Mouse (Mus musculus): ENCODE measurements at regions not wholly inside any gene's neighbourhood (a gene's known extent, or its start where the extent isn't known, plus 50 kb on each side); places are given as distances from the start of the nearest gene placed in this dataset.
"Not testable (repeated sequence)": the region's sequence is repeated elsewhere in the genome, so short reads cannot be mapped to it uniquely, and the experiment has no call there.

DNA sequence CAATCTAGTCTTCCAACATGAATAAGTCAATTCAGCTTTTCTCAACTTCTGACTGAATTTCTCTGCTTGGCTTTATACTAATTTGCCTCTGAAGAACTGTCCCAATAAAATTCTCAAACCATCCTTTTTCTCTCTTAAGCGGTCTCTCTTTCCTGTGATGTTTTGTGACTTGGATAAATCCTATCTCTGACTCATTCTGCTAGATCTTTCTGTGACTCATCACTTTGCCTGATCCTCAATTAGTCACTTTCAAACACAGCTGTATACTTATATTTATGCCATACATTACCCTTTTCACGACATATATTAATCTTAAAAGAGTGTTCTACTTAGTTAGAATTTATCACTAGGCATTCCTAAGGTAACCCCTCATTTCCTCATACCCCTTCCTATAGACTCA lies 1055.4 kb upstream of the Sel1l start:
- Histone ChIP-seq H3K4me3 (ENCODE audit: insufficient read depth, low read length) (no peak overlapping the region), H3K4me1 (ENCODE audit: control insufficient read depth, insufficient read depth, low read length) (no peaks in the 10 kb centered on the region), H3K27ac (ENCODE audit: insufficient read depth, low read length) (no peak overlapping the region)
- TF ChIP-seq POLR2A (IDR thresholded peaks at IDR 0.05; ENCODE audit: low read depth, low read length): no peak

DNA sequence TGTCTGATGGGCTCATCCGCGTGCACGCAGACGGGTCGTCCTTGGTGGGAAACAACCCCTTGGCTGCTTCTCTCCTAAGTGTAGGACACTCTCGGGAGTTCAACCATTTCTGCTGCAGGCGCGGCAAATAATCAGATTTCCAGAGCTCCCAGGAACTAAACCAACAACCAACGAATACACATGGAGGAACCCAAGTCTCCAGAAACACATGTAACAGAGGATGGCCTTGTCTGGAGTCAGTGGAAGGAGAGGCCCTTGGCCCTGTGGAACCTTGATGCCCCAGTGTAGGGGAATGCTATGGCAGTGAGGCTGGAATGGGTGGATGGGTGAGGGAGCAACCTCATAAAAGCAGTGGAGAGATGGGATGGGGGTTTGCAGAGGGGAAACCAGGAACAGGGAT lies 1043.4 kb upstream of the Sel1l start:
- Histone ChIP-seq H3K4me3 (ENCODE audit: insufficient read depth, low read length) (no peak overlapping the region), H3K4me1 (ENCODE audit: control insufficient read depth, insufficient read depth, low read length) (no peaks in the 10 kb centered on the region), H3K27ac (ENCODE audit: insufficient read depth, low read length) (no peak overlapping the region)
- TF ChIP-seq CTCF (IDR thresholded peaks at IDR 0.05; ENCODE audit: borderline replicate concordance, insufficient read depth, low read length): no peak
- no peak for TF ChIP-seq POLR2A (IDR thresholded peaks at IDR 0.05; ENCODE audit: low read depth, low read length)

DNA sequence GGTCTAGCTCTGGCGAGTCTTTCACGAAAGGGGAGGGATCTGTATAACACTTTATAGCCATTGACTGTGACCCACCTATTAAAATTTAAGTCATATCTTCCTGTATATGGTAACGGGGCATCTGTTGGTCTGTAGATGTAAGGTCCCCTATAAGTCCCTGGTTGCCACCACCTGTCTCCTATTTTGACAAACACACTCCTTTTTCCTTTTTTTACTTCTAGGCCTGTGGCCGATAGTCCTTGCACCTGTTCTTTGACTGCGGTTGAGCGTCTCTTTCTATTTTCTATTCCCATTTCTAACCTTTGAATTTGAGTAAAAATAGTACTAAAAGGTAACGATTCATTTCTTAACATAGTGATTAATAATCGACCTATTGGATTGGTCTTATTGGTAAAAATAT lies 1042.7 kb upstream of the Sel1l start:
- not testable (repeated sequence) for H3K27ac ChIP-seq (ENCODE audit: insufficient read depth, low read length); H3K4me3 ChIP-seq (ENCODE audit: insufficient read depth, low read length); H3K4me1 ChIP-seq (ENCODE audit: control insufficient read depth, insufficient read depth, low read length)

DNA sequence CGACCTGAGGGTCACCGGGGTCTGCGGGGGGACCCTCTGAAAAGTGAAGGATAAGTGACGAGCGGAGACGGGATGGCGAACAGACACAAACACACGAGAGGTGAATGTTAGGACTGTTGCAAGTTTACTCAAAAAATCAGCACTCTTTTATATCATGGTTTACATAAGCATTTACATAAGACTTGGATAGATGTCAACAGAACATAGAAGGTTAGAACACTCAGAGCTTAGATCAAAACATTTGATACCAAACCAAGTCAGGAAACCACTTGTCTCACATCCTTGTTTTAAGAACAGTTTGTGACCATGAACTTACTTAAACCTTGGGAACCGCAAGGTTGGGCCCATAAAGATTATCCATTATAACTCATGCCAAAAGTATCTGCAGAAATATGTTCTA lies 1042.2 kb upstream of the Sel1l start:
- not testable (repeated sequence) for H3K27ac ChIP-seq (ENCODE audit: insufficient read depth, low read length); H3K4me1 ChIP-seq (ENCODE audit: control insufficient read depth, insufficient read depth, low read length)

DNA sequence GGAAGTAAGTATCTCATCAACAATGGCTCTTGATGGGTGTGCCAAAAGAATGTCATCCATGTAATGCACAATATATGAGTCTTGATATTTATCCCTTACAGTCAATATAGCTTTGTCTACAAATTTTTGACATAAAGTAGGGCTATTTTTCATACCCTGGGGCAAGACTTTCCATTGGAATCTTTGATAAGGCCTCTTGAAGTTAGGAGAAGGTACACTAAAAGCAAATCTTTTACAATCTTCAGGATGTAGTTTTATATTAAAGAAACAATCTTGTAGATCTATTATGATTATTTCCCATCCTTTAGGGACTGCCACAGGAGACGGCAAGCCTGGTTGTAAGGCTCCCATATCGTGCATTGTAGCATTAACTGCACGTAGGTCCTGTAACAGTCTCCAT lies 1038.8 kb upstream of the Sel1l start:
- H3K27ac ChIP-seq (ENCODE audit: insufficient read depth, low read length): no peak overlapping the region
- no peak overlapping the region for H3K4me3 ChIP-seq (ENCODE audit: insufficient read depth, low read length)
- no peak for TF ChIP-seq CTCF (IDR thresholded peaks at IDR 0.05; ENCODE audit: borderline replicate concordance, insufficient read depth, low read length)
- no peak for TF ChIP-seq POLR2A (IDR thresholded peaks at IDR 0.05; ENCODE audit: low read depth, low read length)
- H3K4me1 ChIP-seq (ENCODE audit: control insufficient read depth, insufficient read depth, low read length): no peaks in the 10 kb centered on the region

More for the DNA sequence above, 1042.2 kb upstream of the Sel1l start:
- H3K4me3 ChIP-seq (ENCODE audit: insufficient read depth, low read length): not testable (repeated sequence)

DNA sequence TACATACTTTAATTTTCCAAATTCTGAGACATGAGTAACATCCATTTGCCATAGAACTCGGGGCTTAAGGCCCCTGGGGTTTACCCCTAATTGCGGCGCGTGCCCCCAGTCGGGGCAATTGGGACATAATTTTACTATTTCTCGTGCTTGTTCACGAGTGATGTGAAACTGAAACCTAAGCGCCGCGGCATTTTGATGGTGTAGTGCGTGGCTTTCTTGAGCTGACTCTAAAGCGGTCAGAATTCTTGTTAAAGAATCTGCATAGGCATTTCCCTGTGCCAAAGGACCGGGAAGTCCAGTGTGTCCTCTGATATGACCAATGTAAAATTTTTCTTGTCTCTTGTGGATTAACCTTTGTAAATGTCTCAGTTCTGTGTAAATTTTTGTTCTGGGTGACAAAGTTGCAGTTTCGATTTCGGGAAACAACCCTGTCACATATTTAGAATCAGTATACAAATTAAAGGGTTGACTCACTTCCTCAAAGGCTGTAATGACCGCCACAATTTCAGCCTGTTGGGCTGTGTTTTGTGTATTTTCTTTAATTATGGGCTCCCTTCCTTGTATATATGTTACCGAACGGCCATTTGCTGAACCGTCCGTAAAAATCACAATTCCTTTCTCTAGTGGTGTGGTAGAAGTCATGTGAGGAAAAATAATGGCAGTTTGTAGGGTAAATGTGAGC lies 1037.6 kb upstream of the Sel1l start:
- H3K27ac ChIP-seq (ENCODE audit: insufficient read depth, low read length); H3K4me1 ChIP-seq (ENCODE audit: control insufficient read depth, insufficient read depth, low read length); H3K4me3 ChIP-seq (ENCODE audit: insufficient read depth, low read length): not testable (repeated sequence)

DNA sequence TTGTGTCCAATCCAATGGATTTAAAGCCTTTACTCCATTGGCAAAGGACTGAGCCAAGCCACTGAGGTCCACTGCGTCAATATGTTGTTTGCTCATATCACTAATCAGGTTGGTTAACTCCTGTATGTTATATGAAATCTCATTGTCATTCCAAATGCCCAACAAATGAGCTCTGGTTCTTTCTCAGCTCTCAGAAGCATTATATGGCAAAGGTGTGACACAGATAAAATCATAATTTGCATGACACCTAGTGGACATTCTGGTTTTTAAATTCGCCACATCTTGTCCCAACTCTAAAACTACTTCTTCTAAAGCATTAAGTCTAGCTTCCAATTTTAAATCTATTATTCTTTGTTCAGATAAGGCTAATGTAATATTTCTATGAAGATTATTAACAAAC lies 1035.1 kb upstream of the Sel1l start:
- not testable (repeated sequence) for H3K4me1 ChIP-seq (ENCODE audit: control insufficient read depth, insufficient read depth, low read length); H3K4me3 ChIP-seq (ENCODE audit: insufficient read depth, low read length); H3K27ac ChIP-seq (ENCODE audit: insufficient read depth, low read length)

DNA sequence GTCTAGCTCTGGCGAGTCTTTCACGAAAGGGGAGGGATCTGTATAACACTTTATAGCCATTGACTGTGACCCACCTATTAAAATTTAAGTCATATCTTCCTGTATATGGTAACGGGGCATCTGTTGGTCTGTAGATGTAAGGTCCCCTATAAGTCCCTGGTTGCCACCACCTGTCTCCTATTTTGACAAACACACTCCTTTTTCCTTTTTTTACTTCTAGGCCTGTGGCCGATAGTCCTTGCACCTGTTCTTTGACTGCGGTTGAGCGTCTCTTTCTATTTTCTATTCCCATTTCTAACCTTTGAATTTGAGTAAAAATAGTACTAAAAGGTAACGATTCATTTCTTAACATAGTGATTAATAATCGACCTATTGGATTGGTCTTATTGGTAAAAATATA lies 1034.1 kb upstream of the Sel1l start:
- not testable (repeated sequence) for H3K4me3 ChIP-seq (ENCODE audit: insufficient read depth, low read length); H3K4me1 ChIP-seq (ENCODE audit: control insufficient read depth, insufficient read depth, low read length); H3K27ac ChIP-seq (ENCODE audit: insufficient read depth, low read length)

DNA sequence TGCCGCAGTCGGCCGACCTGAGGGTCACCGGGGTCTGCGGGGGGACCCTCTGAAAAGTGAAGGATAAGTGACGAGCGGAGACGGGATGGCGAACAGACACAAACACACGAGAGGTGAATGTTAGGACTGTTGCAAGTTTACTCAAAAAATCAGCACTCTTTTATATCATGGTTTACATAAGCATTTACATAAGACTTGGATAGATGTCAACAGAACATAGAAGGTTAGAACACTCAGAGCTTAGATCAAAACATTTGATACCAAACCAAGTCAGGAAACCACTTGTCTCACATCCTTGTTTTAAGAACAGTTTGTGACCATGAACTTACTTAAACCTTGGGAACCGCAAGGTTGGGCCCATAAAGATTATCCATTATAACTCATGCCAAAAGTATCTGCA lies 1033.6 kb upstream of the Sel1l start:
- H3K4me1 ChIP-seq (ENCODE audit: control insufficient read depth, insufficient read depth, low read length); H3K4me3 ChIP-seq (ENCODE audit: insufficient read depth, low read length); H3K27ac ChIP-seq (ENCODE audit: insufficient read depth, low read length): not testable (repeated sequence)

DNA sequence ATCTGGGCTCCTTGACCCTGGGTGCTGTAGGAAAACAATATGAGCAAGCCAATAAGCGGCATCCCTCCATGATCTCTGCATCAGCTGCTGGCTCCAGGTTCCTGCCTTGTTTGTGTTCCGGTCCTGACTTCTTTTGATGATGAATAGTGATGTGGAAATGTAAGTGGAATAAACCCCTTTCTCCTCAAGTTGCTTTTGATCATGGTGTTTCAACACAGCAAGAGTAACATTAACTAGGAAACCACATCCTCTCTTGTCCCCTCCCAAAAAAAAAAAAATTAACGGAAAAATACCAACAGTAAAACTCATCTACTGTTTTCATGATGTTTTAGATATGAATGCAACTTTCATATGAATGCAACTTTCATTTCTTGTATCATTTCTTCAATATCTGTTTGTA lies 1024.6 kb upstream of the Sel1l start:
- Histone ChIP-seq H3K4me1 (ENCODE audit: control insufficient read depth, insufficient read depth, low read length) (no peaks in the 10 kb centered on the region), H3K27ac (ENCODE audit: insufficient read depth, low read length) (no peak overlapping the region), H3K4me3 (ENCODE audit: insufficient read depth, low read length) (no peak overlapping the region)
- TF ChIP-seq POLR2A (IDR thresholded peaks at IDR 0.05; ENCODE audit: low read depth, low read length) (no peak), CTCF (IDR thresholded peaks at IDR 0.05; ENCODE audit: borderline replicate concordance, insufficient read depth, low read length) (no peak)

DNA sequence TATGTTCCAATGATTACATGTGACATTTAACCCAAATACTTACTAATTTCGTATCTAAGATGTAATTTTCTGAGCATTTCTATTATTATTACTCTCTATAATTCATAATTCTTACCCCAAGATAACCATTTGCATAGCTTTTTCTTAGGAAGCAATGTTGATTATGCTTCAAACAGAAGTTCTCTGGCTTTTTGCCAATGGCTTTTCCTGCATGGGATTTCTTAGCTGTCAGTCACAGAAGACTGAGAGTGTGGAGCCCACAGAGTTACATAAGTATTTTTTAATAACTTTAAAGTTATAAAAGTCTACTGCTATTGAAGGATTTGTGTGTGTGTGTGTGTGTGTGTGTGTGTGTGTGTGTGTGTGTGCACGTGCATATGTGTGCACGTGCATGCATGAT lies 1020.4 kb upstream of the Sel1l start:
- Histone ChIP-seq H3K4me1 (ENCODE audit: control insufficient read depth, insufficient read depth, low read length) (no peaks in the 10 kb centered on the region), H3K4me3 (ENCODE audit: insufficient read depth, low read length) (no peak overlapping the region), H3K27ac (ENCODE audit: insufficient read depth, low read length) (no peak overlapping the region)
- no peak for TF ChIP-seq CTCF (IDR thresholded peaks at IDR 0.05; ENCODE audit: borderline replicate concordance, insufficient read depth, low read length)
- TF ChIP-seq POLR2A (IDR thresholded peaks at IDR 0.05; ENCODE audit: low read depth, low read length): no peak

All from embryonic fibroblast, embryonic 13.5 days (primary cell).